Mouse (Mus musculus): ENCODE data around the gene Pim3. TPM values are rescaled to one million over a fixed set of nuclear protein-coding genes. Genes with fewer than 3 reads are reported as not detected.

Pim3 gene
- total RNA-seq, 2 experiments from 2014 or later: 18.5 to 21.0 TPM

Other genes with a start within 250 kb of the Pim3 start
- gene Brd1, start 128.0 kb upstream of the Pim3 start, total RNA-seq (2021): 10 to 100 TPM; 39.5 to 44.5 TPM
- 10 to 100 TPM; 14.2 to 14.8 TPM for gene Zbed4, start 110.5 kb upstream of the Pim3 start, total RNA-seq (2021)
- gene Alg12, start 42.9 kb upstream of the Pim3 start, total RNA-seq (2021): 1 to 10 TPM; 6.9 to 9.0 TPM
- gene Creld2, start 42.5 kb upstream of the Pim3 start, total RNA-seq (2021): 10 to 100 TPM; 20.8 to 22.0 TPM
- gene Ttll8, start 92.2 kb downstream of the Pim3 start, total RNA-seq (2021): under 1 TPM in 1 of 2 experiments, not detected in 1; 0.10 TPM
- under 1 TPM in 1 of 2 experiments, not detected in 1; 0.12 TPM for gene Mlc1, start 116.8 kb downstream of the Pim3 start, total RNA-seq (2021)
- gene Mov10l1, start 120.7 kb downstream of the Pim3 start, total RNA-seq (2021): under 1 TPM in 1 of 2 experiments, not detected in 1; 0.44 TPM
- under 1 TPM; 0.13 to 0.15 TPM for gene Panx2, start 197.5 kb downstream of the Pim3 start, total RNA-seq (2021)
- 10 to 100 TPM; 33.8 to 34.8 TPM for gene Trabd, start 212.9 kb downstream of the Pim3 start, total RNA-seq (2021)
- 10 to 100 TPM; 10.5 to 12.4 TPM for gene Selenoo, start 226.9 kb downstream of the Pim3 start, total RNA-seq (2021)

All from gastrocnemius, postnatal 4 days (tissue).